ENCODE assay signal across 9 mouse cellular contexts in genomic region chr17:25117263-25117662, GRCm38 (mm10). TPM values are rescaled to one million over a fixed set of nuclear protein-coding genes. Genes with fewer than 3 reads are reported as not detected.
DNase-seq lines count a peak whose midpoint lies in the region; ATAC-seq lines count a peak whose summit lies in the region.
"Had no signal": no experiment of that assay in that cellular context is flagged by ENCODE, and none has a peak within 500 bp of the region (broad histone marks: within the 10 kb centered on the region; RNA-seq: fewer than 3 reads in every experiment).

No protein-coding gene starts in this region.

- no peak overlapping the region for H3K9ac ChIP-seq in hindbrain, embryonic 11.5 days (ENCODE audit: low read depth, low read length)
- H3K9ac ChIP-seq in hindbrain, embryonic 14.5 days, result no peak overlapping the region
- H3K9ac ChIP-seq in intestine, embryonic 15.5 days, result no peak overlapping the region

- H3K27me3 ChIP-seq in hindbrain, embryonic 11.5 days (ENCODE audit: control insufficient read depth, insufficient read depth, low read length), result 0 out of 2 replicates have a peak, but pooled peaks cover 2% of the 10 kb centered on the region
- H3K27me3 ChIP-seq in hindbrain, embryonic 14.5 days (ENCODE audit: control insufficient read depth, insufficient read depth, low read length), result peaks cover 4% of the 10 kb centered on the region; the same call in 1 of the 2 replicates
- no peaks in the 10 kb centered on the region for H3K27me3 ChIP-seq in intestine, embryonic 15.5 days (replicated peaks)

- H3K4me3 ChIP-seq in hindbrain, embryonic 11.5 days (ENCODE audit: low read depth, low read length), result no peak overlapping the region
- no peak overlapping the region for H3K4me3 ChIP-seq in hindbrain, embryonic 14.5 days (replicated peaks; ENCODE audit: low read length)
- no peak overlapping the region for H3K4me3 ChIP-seq in intestine, embryonic 15.5 days (replicated peaks)

- 38% methylated on average over 4 of the region's 4 CpGs for WGBS in hindbrain, embryonic 11.5 days
- 30% methylated on average over 4 of the region's 4 CpGs for WGBS in hindbrain, embryonic 14.5 days
- WGBS in intestine, embryonic 15.5 days, result 39% methylated on average over 4 of the region's 4 CpGs

- H3K36me3 ChIP-seq in hindbrain, embryonic 11.5 days (ENCODE audit: control insufficient read depth, insufficient read depth, low read length), result no peaks in the 10 kb centered on the region
- H3K36me3 ChIP-seq in hindbrain, embryonic 14.5 days (replicated peaks; ENCODE audit: control insufficient read depth, insufficient read depth), result 0 out of 2 replicates have a peak, but pooled peaks cover 8% of the 10 kb centered on the region
- peaks cover 7% of the 10 kb centered on the region; the same call in 1 of the 2 replicates for H3K36me3 ChIP-seq in intestine, embryonic 15.5 days

- no peak overlapping the region for H3K4me2 ChIP-seq in hindbrain, embryonic 11.5 days (replicated peaks; ENCODE audit: low read depth, low read length)
- H3K4me2 ChIP-seq in hindbrain, embryonic 14.5 days (replicated peaks), result no peak overlapping the region
- H3K4me2 ChIP-seq in intestine, embryonic 15.5 days (replicated peaks), result no peak overlapping the region

- ATAC-seq in hindbrain, embryonic 11.5 days (ENCODE audit: low FRiP score), result no peak
- no peak for ATAC-seq in hindbrain, embryonic 14.5 days (ENCODE audit: low FRiP score)
- no peak for ATAC-seq in intestine, embryonic 15.5 days
- no peak for ATAC-seq in activated CD4-positive, CD25-positive, alpha-beta regulatory T cell, adult 4 months

- no peaks in the 10 kb centered on the region for H3K9me3 ChIP-seq in hindbrain, embryonic 11.5 days (ENCODE audit: control insufficient read depth, low read length)
- no peaks in the 10 kb centered on the region for H3K9me3 ChIP-seq in hindbrain, embryonic 14.5 days (ENCODE audit: control insufficient read depth, low read length)
- H3K9me3 ChIP-seq in intestine, embryonic 15.5 days, result no peaks in the 10 kb centered on the region

- peak; percentile 5 for DNase-seq in hindbrain, embryonic 11.5 days (ENCODE audit: low spot score)
- no peak for DNase-seq in hindbrain, embryonic 14.5 days (ENCODE audit: low spot score)
- DNase-seq in B cell, adult 2 months, result peak; percentile 63 to 67
- DNase-seq in R1 (ENCODE audit: low read depth, low spot score), result peak; percentile 76
- DNase-seq in lung, postnatal 14 days, result peak; percentile 14
- DNase-seq in frontal cortex, adult 2 months (ENCODE audit: extremely low spot score in 1 of 2, low spot score in 1 of 2), result no peak
- DNase-seq: layer of hippocampus, postnatal 36 days had no signal

- H3K4me1 ChIP-seq in hindbrain, embryonic 11.5 days (replicated peaks; ENCODE audit: control insufficient read depth, insufficient read depth, low read length), result 0 out of 2 replicates have a peak, but pooled peaks cover 3% of the 10 kb centered on the region
- peaks cover 9% of the 10 kb centered on the region; the same call in 1 of the 2 replicates for H3K4me1 ChIP-seq in hindbrain, embryonic 14.5 days (replicated peaks; ENCODE audit: control insufficient read depth, insufficient read depth, low read length)
- H3K4me1 ChIP-seq in intestine, embryonic 15.5 days (replicated peaks), result peaks cover 10% of the 10 kb centered on the region

- H3K27ac ChIP-seq in hindbrain, embryonic 11.5 days (ENCODE audit: low read depth, low read length), result no peak overlapping the region
- H3K27ac ChIP-seq in hindbrain, embryonic 14.5 days, result no peak overlapping the region
- H3K27ac ChIP-seq in intestine, embryonic 15.5 days, result no peak overlapping the region

RNA-seq across cellular contexts. Expression of gene Telo2, which starts 1.5 kb away (rescaled TPM):
- polyA plus RNA-seq in hindbrain, embryonic 11.5 days (2014; fragmentation: Nextera tagmentation; extraction: Ambion mirVana), result 23.5 and 28.8 TPM in 2 replicates
- 39.8 and 41.7 TPM in 2 replicates for polyA plus RNA-seq in hindbrain, embryonic 14.5 days (2014; fragmentation: Nextera tagmentation; extraction: Ambion mirVana)
- polyA plus RNA-seq in frontal cortex, adult 2 months (2012; rRNA removed), result 19.0 and 27.2 TPM in 2 replicates
- 34.0 and 39.3 TPM in 2 replicates for polyA plus RNA-seq in intestine, embryonic 15.5 days (2015; fragmentation: Nextera tagmentation; extraction: Ambion mirVana)
- polyA plus RNA-seq in activated CD4-positive, CD25-positive, alpha-beta regulatory T cell, adult 4 months (2017; shearing (Covaris generic)), result 10 to 100 TPM; 16.8 to 18.7 TPM

RNA-seq across cellular contexts. Expression of gene Ptx4, which starts 3.3 kb away (rescaled TPM):
- polyA plus RNA-seq in hindbrain, embryonic 11.5 days (2014; fragmentation: Nextera tagmentation; extraction: Ambion mirVana), result not detected in 2 replicates
- polyA plus RNA-seq in hindbrain, embryonic 14.5 days (2014; fragmentation: Nextera tagmentation; extraction: Ambion mirVana), result not detected in 2 replicates
- polyA plus RNA-seq in frontal cortex, adult 2 months (2012; rRNA removed), result 0.08 and 0.16 TPM in 2 replicates
- polyA plus RNA-seq in intestine, embryonic 15.5 days (2015; fragmentation: Nextera tagmentation; extraction: Ambion mirVana), result 0.15 and 0.25 TPM in 2 replicates
- not detected for polyA plus RNA-seq in activated CD4-positive, CD25-positive, alpha-beta regulatory T cell, adult 4 months (2017; shearing (Covaris generic))

RNA-seq across cellular contexts. Expression of gene Clcn7, which starts 15.9 kb away (rescaled TPM):
- polyA plus RNA-seq in hindbrain, embryonic 11.5 days (2014; fragmentation: Nextera tagmentation; extraction: Ambion mirVana), result 16.6 and 18.7 TPM in 2 replicates
- 28.1 and 29.4 TPM in 2 replicates for polyA plus RNA-seq in hindbrain, embryonic 14.5 days (2014; fragmentation: Nextera tagmentation; extraction: Ambion mirVana)
- polyA plus RNA-seq in frontal cortex, adult 2 months (2012; rRNA removed), result 45.6 and 51.4 TPM in 2 replicates
- 20.3 and 20.4 TPM in 2 replicates for polyA plus RNA-seq in intestine, embryonic 15.5 days (2015; fragmentation: Nextera tagmentation; extraction: Ambion mirVana)
- polyA plus RNA-seq in activated CD4-positive, CD25-positive, alpha-beta regulatory T cell, adult 4 months (2017; shearing (Covaris generic)), result 10 to 100 TPM; 15.4 to 16.8 TPM

RNA-seq across cellular contexts. Expression of gene Tmem204, which starts 33.9 kb away (rescaled TPM):
- 9.3 and 10.7 TPM in 2 replicates for polyA plus RNA-seq in hindbrain, embryonic 11.5 days (2014; fragmentation: Nextera tagmentation; extraction: Ambion mirVana)
- 11.3 and 12.4 TPM in 2 replicates for polyA plus RNA-seq in hindbrain, embryonic 14.5 days (2014; fragmentation: Nextera tagmentation; extraction: Ambion mirVana)
- 16.2 and 16.3 TPM in 2 replicates for polyA plus RNA-seq in frontal cortex, adult 2 months (2012; rRNA removed)
- 22.8 and 23.2 TPM in 2 replicates for polyA plus RNA-seq in intestine, embryonic 15.5 days (2015; fragmentation: Nextera tagmentation; extraction: Ambion mirVana)
- polyA plus RNA-seq in activated CD4-positive, CD25-positive, alpha-beta regulatory T cell, adult 4 months (2017; shearing (Covaris generic)), result under 1 TPM in 1 of 2 experiments, not detected in 1; 0.63 TPM

RNA-seq across cellular contexts. Expression of gene Ccdc154, which starts 45.0 kb away (rescaled TPM):
- polyA plus RNA-seq in hindbrain, embryonic 11.5 days (2014; fragmentation: Nextera tagmentation; extraction: Ambion mirVana), result not detected in 2 replicates
- not detected in 2 replicates for polyA plus RNA-seq in hindbrain, embryonic 14.5 days (2014; fragmentation: Nextera tagmentation; extraction: Ambion mirVana)
- polyA plus RNA-seq in frontal cortex, adult 2 months (2012; rRNA removed), result 0.04 TPM in 1 of 2 replicates, not detected in the other
- polyA plus RNA-seq in intestine, embryonic 15.5 days (2015; fragmentation: Nextera tagmentation; extraction: Ambion mirVana), result 0.16 and 0.19 TPM in 2 replicates
- not detected for polyA plus RNA-seq in activated CD4-positive, CD25-positive, alpha-beta regulatory T cell, adult 4 months (2017; shearing (Covaris generic))

Comparison
In these comparisons a context has a peak if more than half of its experiments do, and no peak if none do; other contexts are left out.
1. DNase-seq: peak in hindbrain, embryonic 11.5 days (single experiment), B cell, adult 2 months (2 of 2), R1 (single experiment) and lung, postnatal 14 days (single experiment); none in hindbrain, embryonic 14.5 days (single experiment) and frontal cortex, adult 2 months (0 of 2).